Mouse (Mus musculus) CH12.LX (cell line): ENCODE results near the gene Krt82. TPM values are rescaled to one million over a fixed set of nuclear protein-coding genes. Genes with fewer than 3 reads are reported as not detected.

Experiments used
- DNase-seq: peaks from one replicate; pipeline ENCODE4 v3.0.0-alpha.2; 2013; ENCODE audit errors: extremely low read depth
- H3K27ac ChIP-seq: 2 replicates; pipeline ENCODE4 v1.5.1; 2012; ENCODE audit warnings: low read depth, mild to moderate bottlenecking, control low read depth, moderate library complexity; ENCODE audit not compliant: insufficient read depth
- H3K27me3 ChIP-seq: replicated peaks from 2 replicates; pipeline ENCODE3; 2012; ENCODE audit warnings: inconsistent platforms
- H3K36me3 ChIP-seq, 2 experiments: replicated peaks in 1 of 2; 2 replicates each; pipeline versions ENCODE3 to v1.6.1; 2012; ENCODE audit warnings: inconsistent platforms in 1 of 2, low read length in 1 of 2, mild to moderate bottlenecking in 1 of 2, mixed read lengths in 1 of 2, moderate library complexity in 1 of 2; ENCODE audit not compliant: control insufficient read depth in 1 of 2, insufficient read depth in 1 of 2
- H3K4me1 ChIP-seq, 2 experiments: 2 replicates each; pipeline ENCODE4 v1.6.1; 2012; ENCODE audit warnings: inconsistent platforms in 1 of 2, moderate library complexity in 1 of 2; ENCODE audit not compliant: insufficient read depth in 2 of 2, control insufficient read depth in 1 of 2
- H3K4me2 ChIP-seq: 2 replicates; pipeline ENCODE4 v1.6.1; 2012; ENCODE audit warnings: low read depth, mild to moderate bottlenecking, control low read depth; ENCODE audit not compliant: poor library complexity, insufficient read depth, severe bottlenecking
- H3K4me3 ChIP-seq, 3 experiments: fragments of 150-350 bp in 1 of 3; sonication (generic) in 1 of 3; replicated peaks in 1 of 3; 2 replicates each; pipeline versions ENCODE3 to v1.5.1; 2011 to 2012; ENCODE audit warnings: low read depth in 2 of 3, low read length in 2 of 3, mild to moderate bottlenecking in 2 of 3, moderate library complexity in 2 of 3, control low read depth in 1 of 3, improper control_type of control experiment in 1 of 3, inconsistent platforms in 1 of 3, mixed read lengths in 1 of 3; ENCODE audit not compliant: poor library complexity in 1 of 3
- H3K79me2 ChIP-seq: replicated peaks from 2 replicates; pipeline ENCODE4 v1.6.1; 2012; ENCODE audit warnings: mild to moderate bottlenecking, moderate library complexity; ENCODE audit not compliant: control insufficient read depth, poor library complexity, insufficient read depth, severe bottlenecking; ENCODE audit errors: extremely low read depth
- H3K9ac ChIP-seq: 2 replicates; pipeline ENCODE4 v1.6.1; 2012; ENCODE audit warnings: low read depth, mild to moderate bottlenecking, control low read depth, moderate library complexity; ENCODE audit not compliant: insufficient read depth
- H3K9me3 ChIP-seq: replicated peaks from 2 replicates; pipeline ENCODE3; 2012; ENCODE audit warnings: low read length, inconsistent platforms, mixed read lengths
- CHD2 ChIP-seq: IDR thresholded peaks from 2 replicates; pipeline ENCODE4 v1.6.1; 2011; ENCODE audit warnings: low read length, improper control_type of control experiment
- CTCF ChIP-seq, 2 experiments: IDR thresholded peaks in 1 of 2; conservative IDR thresholded peaks in 1 of 2; 2 replicates each; pipeline ENCODE4 v1.5.1; 2011 to 2012; ENCODE audit warnings: low read depth in 2 of 2, low read length in 2 of 2, improper control_type of control experiment in 1 of 2, inconsistent platforms in 1 of 2, mild to moderate bottlenecking in 1 of 2, moderate library complexity in 1 of 2
- E2F4 ChIP-seq: IDR thresholded peaks from 2 replicates; pipeline ENCODE4 v1.6.1; 2011; ENCODE audit warnings: low read depth, low read length, improper control_type of control experiment; ENCODE audit not compliant: insufficient replicate concordance
- IRF4 ChIP-seq: IDR thresholded peaks from 2 replicates; pipeline ENCODE4 v1.6.1; 2014; ENCODE audit warnings: low read depth, mild to moderate bottlenecking, inconsistent platforms, low read length, improper control_type of control experiment
- JUND ChIP-seq: conservative IDR thresholded peaks from 2 replicates; pipeline ENCODE4 v1.6.1; 2011; ENCODE audit warnings: low read depth, low read length, improper control_type of control experiment
- MAFK ChIP-seq: IDR thresholded peaks from 2 replicates; pipeline ENCODE4 v1.6.1; 2011; ENCODE audit warnings: low read length, improper control_type of control experiment; ENCODE audit not compliant: insufficient replicate concordance
- PAX5 ChIP-seq: IDR thresholded peaks from 2 replicates; pipeline ENCODE4 v1.6.1; 2012; ENCODE audit warnings: low read length, inconsistent platforms, mixed read lengths
- SIN3A ChIP-seq: IDR thresholded peaks from 2 replicates; pipeline ENCODE4 v1.6.1; 2012; ENCODE audit warnings: low read length, improper control_type of control experiment, inconsistent platforms
- USF1 ChIP-seq: IDR thresholded peaks from 2 replicates; pipeline ENCODE4 v1.6.1; 2014; ENCODE audit warnings: low read depth, mild to moderate bottlenecking, inconsistent platforms, low read length, improper control_type of control experiment
- ZC3H11A ChIP-seq: IDR thresholded peaks from 2 replicates; pipeline ENCODE4 v1.6.1; 2012; ENCODE audit warnings: low read depth, mild to moderate bottlenecking, inconsistent platforms, low read length, improper control_type of control experiment
- ZKSCAN1 ChIP-seq: IDR thresholded peaks from 2 replicates; pipeline ENCODE4 v1.6.1; 2012; ENCODE audit warnings: low read depth, inconsistent platforms, low read length, improper control_type of control experiment, borderline replicate concordance
- ZNF384 ChIP-seq: IDR thresholded peaks from 2 replicates; pipeline ENCODE4 v1.6.1; 2012; ENCODE audit warnings: low read depth, low read length, improper control_type of control experiment, inconsistent platforms
- dilution Hi-C: fragments of 300-500 bp; cut with MboI; formaldehyde crosslinking; loops from 2 replicates; pipeline ENCODE4 v1.14.3; 2020; ENCODE audit warnings: low sequenced_read_pairs; ENCODE audit not compliant: extremely low pct_unique_long_range_greater_than_20kb, extremely low pct_ligation_motif_present
- in situ Hi-C: fragments of 300-500 bp; cut with MboI; formaldehyde crosslinking; loops from 3 replicates; pipeline ENCODE4 v1.14.3; 2019; ENCODE audit warnings: low sequenced_read_pairs, low pct_ligation_motif_present, low pct_unique_long_range_greater_than_20kb, mixed read lengths
- polyA plus RNA-seq: library from polyadenylated mRNA; unstranded; fragments of >175 nt; gene quantifications from 2 replicates; pipeline ENCODE4 v1.2.1, GENCODE M21; 2012; ENCODE audit warnings: low read depth; ENCODE audit not compliant: insufficient read length
- total RNA-seq, 2 experiments: library from RNA; depleted of rRNA; stranded (reverse); fragments of 300-350 nt in 1 of 2; fragments of >200 nt in 1 of 2; gene quantifications; 2 replicates each; pipeline ENCODE4 v1.2.3; 2012 to 2014

Krt82 gene
- total and polyA plus RNA-seq, 3 experiments, result not detected

DNA sequence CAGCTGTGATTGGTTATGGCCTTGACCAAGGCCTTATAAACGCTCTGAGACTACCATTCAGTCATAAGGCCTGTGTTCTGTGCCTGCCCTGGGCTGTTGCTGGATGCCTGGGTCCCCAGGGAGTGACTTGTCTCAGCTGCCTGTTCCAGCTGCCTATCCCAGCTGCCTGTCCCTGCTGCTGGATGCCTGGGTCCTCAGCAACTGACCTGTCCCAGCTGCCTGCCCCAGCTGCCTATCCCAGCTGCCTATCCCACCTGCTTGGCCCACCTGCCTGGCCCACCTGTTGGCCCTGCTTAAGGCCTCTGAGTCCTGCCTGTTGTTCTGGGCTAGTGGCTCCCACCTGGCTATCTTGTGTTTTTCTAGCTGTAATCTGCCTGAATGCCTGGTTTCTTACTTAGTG lies 56.3 kb downstream of the Krt82 start:
- no peak for DNase-seq
- H3K36me3 ChIP-seq, result no peaks in the 10 kb centered on the region
- H3K9ac ChIP-seq, result no peak overlapping the region
- H3K4me2 ChIP-seq, result no peak overlapping the region
- dilution Hi-C loops, result no loop called here
- in situ Hi-C loops, result no loop called here
- H3K27ac ChIP-seq, result no peak overlapping the region
- H3K79me2 ChIP-seq, result no peaks in the 10 kb centered on the region
- no peaks in the 10 kb centered on the region for H3K9me3 ChIP-seq
- H3K27me3 ChIP-seq, result peaks cover 89% of the 10 kb centered on the region
- no peak for TF ChIP-seq E2F4
- no peak for TF ChIP-seq CHD2
- TF ChIP-seq USF1, result no peak
- TF ChIP-seq, all 38 proteins: peak for 0
- H3K4me3 ChIP-seq, result no peak overlapping the region
- no peaks in the 10 kb centered on the region for H3K4me1 ChIP-seq

- TF ChIP-seq USF1 (no peak), ZNF384 (no peak)
- no peak for DNase-seq
- H3K4me1 ChIP-seq, result no peaks in the 10 kb centered on the region
- H3K79me2 ChIP-seq, result no peaks in the 10 kb centered on the region
- in situ Hi-C loops (no loop called here), dilution Hi-C loops (no loop called here)
- no peak overlapping the region for H3K4me2 ChIP-seq
- H3K36me3 ChIP-seq, result no peaks in the 10 kb centered on the region
- no peak overlapping the region for H3K27ac ChIP-seq
- no peaks in the 10 kb centered on the region for H3K9me3 ChIP-seq
- H3K4me3 ChIP-seq, result no peak overlapping the region
- no peak overlapping the region for H3K9ac ChIP-seq
- peaks cover 89% of the 10 kb centered on the region for H3K27me3 ChIP-seq
These were observed 56.8 kb downstream of the Krt82 start for GRCm38 (mm10) chr15:101493713-101494112.

- no peaks in the 10 kb centered on the region for H3K9me3 ChIP-seq
- no peaks in the 10 kb centered on the region for H3K4me1 ChIP-seq
- peaks cover 91% of the 10 kb centered on the region for H3K27me3 ChIP-seq
- TF ChIP-seq CTCF (conservative IDR thresholded peaks at IDR 0.05 in 1 of 2, IDR thresholded peaks at IDR 0.05 in 1 of 2; ENCODE audit: low read depth in 2 of 2, low read length in 2 of 2), result no peak
- TF ChIP-seq IRF4, result no peak
- TF ChIP-seq ZKSCAN1, result no peak
- no peak for TF ChIP-seq ZC3H11A
- TF ChIP-seq JUND, result no peak
- no peak for TF ChIP-seq PAX5
- TF ChIP-seq SIN3A, result no peak
- no peak for TF ChIP-seq MAFK
- TF ChIP-seq, all 38 proteins: peak for 0
- Histone ChIP-seq H3K9ac (no peak overlapping the region), H3K79me2 (no peaks in the 10 kb centered on the region), H3K36me3 (no peaks in the 10 kb centered on the region), H3K27ac (no peak overlapping the region), H3K4me2 (no peak overlapping the region), H3K4me3 (no peak overlapping the region)
- DNase-seq, result no peak
- in situ Hi-C loops (no loop called here), dilution Hi-C loops (no loop called here)
These were observed 57.7 kb downstream of the Krt82 start for GRCm38 (mm10) chr15:101492718-101493117.
